Mouse (Mus musculus) heart, adult 2 months (tissue): ENCODE measurements at regions not wholly inside any gene's neighbourhood (a gene's known extent, or its start where the extent isn't known, plus 50 kb on each side); places are given as distances from the start of the nearest gene placed in this dataset.
A peak's percentile ranks its signal among the peaks of the same experiment; 100 is the strongest.

Experiments
- DNase-seq, 2 experiments: peaks; one replicate each; pipeline ENCODE4 v3.0.0; 2021
- H3K27ac ChIP-seq: fragments of 200-600 bp; 2 replicates; pipeline ENCODE4 v1.8.1; 2022
- H3K27me3 ChIP-seq: fragments of 200-500 bp; 2 replicates; pipeline ENCODE4 v1.6.1; 2012; ENCODE audit warnings: mild to moderate bottlenecking, low read length, inconsistent platforms, mixed read lengths; ENCODE audit not compliant: control insufficient read depth, insufficient read depth
- H3K36me3 ChIP-seq: fragments of 200-500 bp; 2 replicates; pipeline ENCODE4 v1.6.1; 2012; ENCODE audit warnings: low read length, inconsistent platforms; ENCODE audit not compliant: control insufficient read depth, insufficient read depth
- H3K4me1 ChIP-seq: fragments of 200-500 bp; 2 replicates; pipeline ENCODE4 v1.6.1; 2011; ENCODE audit warnings: low read length; ENCODE audit not compliant: control insufficient read depth, insufficient read depth
- H3K4me3 ChIP-seq: fragments of 200-600 bp; 2 replicates; pipeline ENCODE4 v1.8.1; 2022
- H3K79me2 ChIP-seq: fragments of 200-500 bp; replicated peaks from 2 replicates; pipeline ENCODE4 v1.6.1; 2012; ENCODE audit warnings: mild to moderate bottlenecking, inconsistent platforms, low read length, moderate library complexity, mixed read lengths; ENCODE audit not compliant: control insufficient read depth, insufficient read depth
- H3K9ac ChIP-seq: fragments of 200-500 bp; 2 replicates; pipeline ENCODE4 v1.6.1; 2012; ENCODE audit warnings: low read depth, mild to moderate bottlenecking, control low read depth, inconsistent platforms, low read length, mixed read lengths
- CTCF ChIP-seq: fragments of 200-600 bp; IDR thresholded peaks from 2 replicates; pipeline ENCODE4 v1.8.1; 2022; ENCODE audit warnings: antibody characterized with exemption, mild to moderate bottlenecking, moderate library complexity
- EP300 ChIP-seq: fragments of 200-500 bp; IDR thresholded peaks from 2 replicates; pipeline ENCODE4 v1.6.1; 2011; ENCODE audit warnings: low read depth, low read length, control low read depth; ENCODE audit not compliant: insufficient read depth
- POLR2A ChIP-seq: fragments of 200-500 bp; IDR thresholded peaks from 2 replicates; pipeline ENCODE4 v1.6.1; 2011; ENCODE audit warnings: mild to moderate bottlenecking, low read depth, low read length, control low read depth; ENCODE audit not compliant: insufficient read depth
- WGBS: fragments of 180-500 bp; shearing (Covaris S2); methylation state at CpG from one replicate; pipeline ENCODE4 v1.1.7; 2018; 5-methylcytosine and 5-hydroxymethylcytosine counted together
- intact Hi-C: fragments of 180-260 bp; cut with DNase I; formaldehyde crosslinking; loops from one replicate; pipeline ENCODE4 v1.15.1; 2025

GRCm38 (mm10) chr11:112038741-112039140 lies 743.3 kb upstream of the Sox9 start:
- no peak for DNase-seq
- Histone ChIP-seq H3K79me2 (no peaks in the 10 kb centered on the region), H3K36me3 (no peaks in the 10 kb centered on the region), H3K27me3 (no peaks in the 10 kb centered on the region), H3K4me3 (no peak overlapping the region), H3K27ac (no peak overlapping the region), H3K4me1 (no peaks in the 10 kb centered on the region), H3K9ac (no peak overlapping the region)
- 90% methylated on average over 11 of the region's 11 CpGs for WGBS
- intact Hi-C loops = no loop called here
- no peak for TF ChIP-seq POLR2A
- no peak for TF ChIP-seq CTCF

GRCm38 (mm10) chr11:112044455-112044854 lies 737.6 kb upstream of the Sox9 start:
- H3K4me1 ChIP-seq = no peaks in the 10 kb centered on the region
- no peaks in the 10 kb centered on the region for H3K79me2 ChIP-seq
- H3K27ac ChIP-seq = no peak overlapping the region
- no peak for DNase-seq
- intact Hi-C loops = no loop called here
- H3K27me3 ChIP-seq = no peaks in the 10 kb centered on the region
- no peak overlapping the region for H3K4me3 ChIP-seq
- 54% methylated on average over 5 of the region's 5 CpGs for WGBS
- H3K9ac ChIP-seq = no peak overlapping the region
- TF ChIP-seq POLR2A = no peak
- no peak for TF ChIP-seq EP300
- no peak for TF ChIP-seq CTCF
- H3K36me3 ChIP-seq = no peaks in the 10 kb centered on the region

- 76% methylated on average over 2 of the region's 2 CpGs for WGBS
- TF ChIP-seq POLR2A (no peak), EP300 (no peak), CTCF (no peak)
- H3K27me3 ChIP-seq = no peaks in the 10 kb centered on the region
Observed at GRCm38 (mm10) chr11:112045353-112045752, 736.7 kb upstream of the Sox9 start.

GRCm38 (mm10) chr11:112050362-112050761 lies 731.7 kb upstream of the Sox9 start:
- WGBS = 40% methylated on average over 7 of the region's 7 CpGs
- no peaks in the 10 kb centered on the region for H3K79me2 ChIP-seq

More at GRCm38 (mm10) chr11:112045353-112045752, 736.7 kb upstream of the Sox9 start:
- no peak for DNase-seq
- Histone ChIP-seq H3K27ac (no peak overlapping the region), H3K36me3 (no peaks in the 10 kb centered on the region), H3K79me2 (no peaks in the 10 kb centered on the region), H3K4me1 (no peaks in the 10 kb centered on the region), H3K9ac (no peak overlapping the region), H3K4me3 (no peak overlapping the region)
- intact Hi-C loops = no loop called here

GRCm38 (mm10) chr11:112055591-112055990 lies 726.4 kb upstream of the Sox9 start:
- no peak for DNase-seq
- intact Hi-C loops = no loop called here
- Histone ChIP-seq H3K9ac (no peak overlapping the region), H3K4me3 (no peak overlapping the region), H3K79me2 (no peaks in the 10 kb centered on the region), H3K27ac (no peak overlapping the region), H3K27me3 (no peaks in the 10 kb centered on the region), H3K4me1 (no peaks in the 10 kb centered on the region), H3K36me3 (no peaks in the 10 kb centered on the region)
- WGBS = 44% methylated on average over 6 of the region's 6 CpGs
- TF ChIP-seq EP300 = no peak
- TF ChIP-seq CTCF = no peak
- TF ChIP-seq POLR2A = no peak

More at GRCm38 (mm10) chr11:112050362-112050761, 731.7 kb upstream of the Sox9 start:
- Histone ChIP-seq H3K9ac (no peak overlapping the region), H3K4me3 (no peak overlapping the region), H3K4me1 (no peaks in the 10 kb centered on the region), H3K27me3 (no peaks in the 10 kb centered on the region), H3K27ac (no peak overlapping the region), H3K36me3 (no peaks in the 10 kb centered on the region)
- DNase-seq = no peak
- TF ChIP-seq EP300 (no peak), CTCF (no peak), POLR2A (no peak)
- intact Hi-C loops = no loop called here

- TF ChIP-seq CTCF = 0 out of 2 replicates have a peak, but pooled peaks have one; percentile 13
- no peak for TF ChIP-seq EP300
- intact Hi-C loops = no loop called here
- no peaks in the 10 kb centered on the region for H3K27me3 ChIP-seq
- H3K4me3 ChIP-seq = no peak overlapping the region
- DNase-seq = no peak
- H3K4me1 ChIP-seq = no peaks in the 10 kb centered on the region
- H3K27ac ChIP-seq = no peak overlapping the region
- no peak overlapping the region for H3K9ac ChIP-seq
- no peaks in the 10 kb centered on the region for H3K36me3 ChIP-seq
- H3K79me2 ChIP-seq = no peaks in the 10 kb centered on the region
- WGBS = 73% methylated on average over 3 of the region's 3 CpGs
Observed at GRCm38 (mm10) chr11:112067176-112067575, 714.8 kb upstream of the Sox9 start.
